Mouse (Mus musculus) intestine, embryonic 14.5 days (tissue): Measurements from ENCODE around the gene Gm4778. TPM values are rescaled to one million over a fixed set of nuclear protein-coding genes. Genes with fewer than 3 reads are reported as not detected.
"Not testable (repeated sequence)": the region's sequence is repeated elsewhere in the genome, so short reads cannot be mapped to it uniquely, and the experiment has no call there.

Experiments used
- ATAC-seq: fragments of 200-750 bp; cut with Nextera tagmentation; replicated peaks from 2 replicates; pipeline ENCODE4 v1.8.0; 2017; ENCODE audit warnings: low read depth, moderate number of reproducible peaks, moderate TSS enrichment, moderate library complexity; ENCODE audit not compliant: low FRiP score, low TSS enrichment
- DNase-seq: peaks from one replicate; pipeline ENCODE4 v3.0.0-alpha.2; 2018; ENCODE audit warnings: low spot score
- H3K27ac ChIP-seq: fragments of 300-500 bp; sonication (generic); 2 replicates; pipeline ENCODE4 v1.5.1; 2014; ENCODE audit warnings: low read depth, mild to moderate bottlenecking, control low read depth
- H3K27me3 ChIP-seq: fragments of 300-500 bp; sonication (generic); replicated peaks from 2 replicates; pipeline ENCODE4 v1.6.1; 2014; ENCODE audit warnings: low read length, control low read depth; ENCODE audit not compliant: control insufficient read depth, insufficient read depth
- H3K36me3 ChIP-seq: fragments of 300-500 bp; sonication (generic); 2 replicates; pipeline ENCODE4 v1.6.1; 2014; ENCODE audit warnings: low read length, control low read depth; ENCODE audit not compliant: control insufficient read depth, insufficient read depth
- H3K4me1 ChIP-seq: fragments of 300-500 bp; sonication (generic); replicated peaks from 2 replicates; pipeline ENCODE4 v1.6.1; 2014; ENCODE audit warnings: low read length, control low read depth, mixed read lengths; ENCODE audit not compliant: control insufficient read depth, insufficient read depth
- H3K4me2 ChIP-seq: fragments of 300-500 bp; sonication (generic); 2 replicates; pipeline ENCODE4 v1.6.1; 2014; ENCODE audit warnings: low read length
- H3K4me3 ChIP-seq: fragments of 300-500 bp; sonication (generic); 2 replicates; pipeline ENCODE4 v1.5.1; 2014; ENCODE audit warnings: low read depth, low read length, control low read depth, mixed read lengths
- H3K9ac ChIP-seq: fragments of 300-500 bp; sonication (generic); 2 replicates; pipeline ENCODE4 v1.6.1; 2014; ENCODE audit warnings: mild to moderate bottlenecking, low read length
- H3K9me3 ChIP-seq: fragments of 300-500 bp; sonication (generic); 2 replicates; pipeline ENCODE4 v1.6.1; 2016; ENCODE audit warnings: low read length, control low read depth; ENCODE audit not compliant: control insufficient read depth
- WGBS: fragments of 180-500 bp; shearing (Covaris S2); extraction: QIAGEN DNeasy Blood & Tissue Kit; methylation state at CpG from one replicate; pipeline ENCODE4 v1.1.7; 2014; 5-methylcytosine and 5-hydroxymethylcytosine counted together
- polyA plus RNA-seq: library from polyadenylated mRNA; unstranded; fragments of >200 nt; fragmentation: Nextera tagmentation; extraction: Ambion mirVana; gene quantifications from 2 replicates; pipeline ENCODE4 v1.2.1, GENCODE M21; 2014

The Gm4778 gene
- polyA plus RNA-seq, result not detected in 2 replicates

GRCm38 (mm10) chr3:94263736-94264135 lies at the start of gene Gm4778:
Gene Gm4778 (plus strand): TSS chr3:94264036.
- H3K9me3 ChIP-seq, H3K4me1 ChIP-seq, H3K4me2 ChIP-seq, H3K36me3 ChIP-seq, H3K9ac ChIP-seq, H3K4me3 ChIP-seq, H3K27me3 ChIP-seq, DNase-seq, ATAC-seq, H3K27ac ChIP-seq: not testable (repeated sequence)
- WGBS, result 85% methylated on average over 1 of the region's 1 CpGs

GRCm38 (mm10) chr3:94260598-94260997 lies 3.2 kb upstream of the Gm4778 start:
- no peak overlapping the region for H3K9ac ChIP-seq
- H3K36me3 ChIP-seq, result no peaks in the 10 kb centered on the region
- DNase-seq, result no peak
- no peak overlapping the region for H3K4me3 ChIP-seq
- ATAC-seq, result peak; percentile 50; the same call in 1 of the 2 replicates
- no peaks in the 10 kb centered on the region for H3K4me1 ChIP-seq
- 49% methylated on average over 6 of the region's 6 CpGs for WGBS
- no peak overlapping the region for H3K4me2 ChIP-seq
- no peaks in the 10 kb centered on the region for H3K9me3 ChIP-seq
- H3K27me3 ChIP-seq, result no peaks in the 10 kb centered on the region
- H3K27ac ChIP-seq, result no peak overlapping the region

GRCm38 (mm10) chr3:94275991-94276390 lies 12.2 kb downstream of the Gm4778 start:
- H3K4me3 ChIP-seq, result no peak overlapping the region
- WGBS, result 85% methylated on average over 11 of the region's 11 CpGs

GRCm38 (mm10) chr3:94305457-94305856 lies 41.6 kb downstream of the Gm4778 start:
- Histone ChIP-seq H3K4me3 (no peak overlapping the region), H3K4me2 (no peak overlapping the region), H3K27ac (no peak overlapping the region), H3K9me3 (no peaks in the 10 kb centered on the region), H3K9ac (no peak overlapping the region), H3K27me3 (no peaks in the 10 kb centered on the region), H3K36me3 (no peaks in the 10 kb centered on the region), H3K4me1 (no peaks in the 10 kb centered on the region)
- DNase-seq (no peak), ATAC-seq (no peak)
- 86% methylated on average over 1 of the region's 1 CpGs for WGBS

More at GRCm38 (mm10) chr3:94275991-94276390, 12.2 kb downstream of the Gm4778 start:
- ATAC-seq (no peak), DNase-seq (no peak)
- Histone ChIP-seq H3K27me3 (no peaks in the 10 kb centered on the region), H3K9ac (no peak overlapping the region), H3K4me1 (no peaks in the 10 kb centered on the region), H3K4me2 (no peak overlapping the region), H3K9me3 (no peaks in the 10 kb centered on the region), H3K27ac (no peak overlapping the region), H3K36me3 (no peaks in the 10 kb centered on the region)

GRCm38 (mm10) chr3:94306975-94307374 lies 43.1 kb downstream of the Gm4778 start:
- H3K4me3 ChIP-seq, result no peak overlapping the region
- H3K36me3 ChIP-seq, result no peaks in the 10 kb centered on the region
- DNase-seq (no peak), ATAC-seq (no peak)
- H3K4me1 ChIP-seq, result 0 out of 2 replicates have a peak, but pooled peaks cover 3% of the 10 kb centered on the region
- no peaks in the 10 kb centered on the region for H3K27me3 ChIP-seq
- H3K9me3 ChIP-seq, result no peaks in the 10 kb centered on the region
- no peak overlapping the region for H3K4me2 ChIP-seq
- no peak overlapping the region for H3K9ac ChIP-seq
- H3K27ac ChIP-seq, result no peak overlapping the region

GRCm38 (mm10) chr3:94309633-94310363 lies 46.0 kb downstream of the Gm4778 start, which contains the start of gene Them4:
Gene Them4 (plus strand): TSS chr3:94310089.
- ATAC-seq, result peak; percentile 99

GRCm38 (mm10) chr3:94310491-94310890 lies 46.7 kb downstream of the Gm4778 start:
- WGBS, result 41% methylated on average over 7 of the region's 7 CpGs
- ATAC-seq (no peak), DNase-seq (no peak)
- no peaks in the 10 kb centered on the region for H3K36me3 ChIP-seq
- peak overlapping the region; percentile 86 for H3K27ac ChIP-seq
- H3K9ac ChIP-seq, result peak overlapping the region; percentile 69
- H3K27me3 ChIP-seq, result no peaks in the 10 kb centered on the region
- peak overlapping the region; percentile 80 for H3K4me2 ChIP-seq
- H3K4me3 ChIP-seq, result peak overlapping the region; percentile 70
- H3K4me1 ChIP-seq, result 0 out of 2 replicates have a peak, but pooled peaks cover 3% of the 10 kb centered on the region
- no peaks in the 10 kb centered on the region for H3K9me3 ChIP-seq

More at GRCm38 (mm10) chr3:94309633-94310363, 46.0 kb downstream of the Gm4778 start, which contains the start of gene Them4:
- Histone ChIP-seq H3K27ac (peak within 1 kb of the TSS; percentile 86), H3K9ac (peak within 1 kb of the TSS; percentile 69), H3K4me2 (peak within 1 kb of the TSS; percentile 80), H3K4me1 (0 out of 2 replicates have a peak, but pooled peaks cover 3% of the 10 kb centered on the region), H3K36me3 (no peaks in the 10 kb centered on the region), H3K9me3 (no peaks in the 10 kb centered on the region), H3K27me3 (no peaks in the 10 kb centered on the region), H3K4me3 (peak within 1 kb of the TSS; percentile 70)
- 1% methylated on average over 47 of the region's 47 CpGs for WGBS
- peak; percentile 94 for DNase-seq

- no peak for ATAC-seq
- Histone ChIP-seq H3K4me3 (peak overlapping the region; percentile 70), H3K27ac (no peak overlapping the region), H3K4me1 (0 out of 2 replicates have a peak, but pooled peaks cover 3% of the 10 kb centered on the region), H3K9ac (no peak overlapping the region), H3K9me3 (no peaks in the 10 kb centered on the region), H3K4me2 (peak overlapping the region; percentile 80), H3K36me3 (no peaks in the 10 kb centered on the region), H3K27me3 (no peaks in the 10 kb centered on the region)
- WGBS, result 63% methylated on average over 6 of the region's 6 CpGs
- DNase-seq, result no peak
Observed at GRCm38 (mm10) chr3:94310911-94311310, 47.1 kb downstream of the Gm4778 start.
